Mouse (Mus musculus): ENCODE data around the gene St6gal1. TPM values are rescaled to one million over a fixed set of nuclear protein-coding genes. Genes with fewer than 3 reads are reported as not detected.

The St6gal1 gene
- total and polyA plus RNA-seq, 2 experiments from 2014 or later = 16.4 to 21.8 TPM

DNA sequence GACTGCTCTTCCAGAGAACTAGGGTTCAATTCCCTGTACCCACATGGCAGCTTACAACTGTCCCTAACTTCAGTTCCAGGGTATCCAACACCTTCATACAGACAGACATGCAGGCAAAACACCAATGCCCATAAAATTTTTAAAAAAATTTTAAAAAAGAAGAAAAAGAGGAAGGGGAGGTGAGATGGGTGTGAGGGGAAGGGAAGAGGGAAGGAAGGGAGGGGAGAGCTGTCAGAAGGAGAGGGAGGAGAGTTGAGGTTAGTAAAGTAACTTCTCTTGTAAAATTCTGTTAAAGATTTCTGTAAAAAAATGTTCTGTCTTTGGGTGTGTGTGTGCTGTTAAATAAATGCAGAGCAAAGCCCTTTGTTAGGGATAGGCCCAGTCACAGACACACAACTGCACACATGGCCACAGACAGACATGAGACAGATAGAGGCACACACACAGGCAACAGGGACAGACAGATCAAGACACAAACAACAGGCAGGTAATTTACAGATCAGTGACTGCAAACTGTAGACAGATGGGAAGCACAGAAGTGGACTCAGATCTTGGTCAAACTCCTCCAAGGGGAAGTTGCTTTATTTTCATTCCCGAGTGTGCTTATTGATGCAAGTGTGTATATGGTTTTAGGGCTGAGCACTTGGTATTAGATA lies 42.5 kb upstream of the St6gal1 start:
- Histone ChIP-seq H3K4me1 (ENCODE audit: insufficient read depth) (no peaks in the 10 kb centered on the region), H3K27me3 (ENCODE audit: insufficient read depth, low read length) (no peaks in the 10 kb centered on the region), H3K9ac (no peak overlapping the region), H3K27ac (ENCODE audit: low read depth, low read length) (no peak overlapping the region), H3K9me3 (ENCODE audit: low read length) (no peaks in the 10 kb centered on the region), H3K36me3 (ENCODE audit: insufficient read depth) (no peaks in the 10 kb centered on the region), H3K4me3 (ENCODE audit: low read depth, low read length) (no peak overlapping the region), H3K4me2 (ENCODE audit: low read depth) (no peak overlapping the region)
- no peak for TF ChIP-seq CTCF (IDR thresholded peaks at IDR 0.05; ENCODE audit: low read depth)
- ATAC-seq (no peak), DNase-seq (no peak)
- 82% methylated on average over 1 of the region's 1 CpGs for WGBS

DNA sequence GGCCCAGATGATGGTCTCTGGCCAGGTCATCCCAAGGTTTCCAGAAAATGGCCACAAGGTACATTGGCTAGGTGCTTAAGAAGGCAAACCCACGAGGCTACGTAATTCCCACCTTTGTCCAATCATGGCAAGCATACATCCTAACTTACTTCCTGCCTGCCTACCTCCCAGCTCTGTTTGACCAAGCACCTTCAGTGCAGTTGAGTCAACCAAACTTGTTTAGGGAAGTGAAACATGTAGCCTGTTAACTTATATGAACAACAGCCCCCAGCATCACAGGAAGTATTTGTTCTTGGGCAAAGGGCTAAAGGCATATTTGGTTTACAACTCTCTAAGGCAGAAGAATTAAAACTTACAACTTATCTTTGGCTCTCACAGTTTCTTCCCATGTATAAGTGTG lies 38.7 kb upstream of the St6gal1 start:
- H3K4me3 ChIP-seq (ENCODE audit: low read depth, low read length) = no peak overlapping the region
- no peak overlapping the region for H3K9ac ChIP-seq
- no peak overlapping the region for H3K4me2 ChIP-seq (ENCODE audit: low read depth)
- no peaks in the 10 kb centered on the region for H3K4me1 ChIP-seq (ENCODE audit: insufficient read depth)
- no peak overlapping the region for H3K27ac ChIP-seq (ENCODE audit: low read depth, low read length)
- ATAC-seq = no peak
- TF ChIP-seq CTCF (IDR thresholded peaks at IDR 0.05; ENCODE audit: low read depth) = no peak
- H3K36me3 ChIP-seq (ENCODE audit: insufficient read depth) = no peaks in the 10 kb centered on the region
- no peaks in the 10 kb centered on the region for H3K9me3 ChIP-seq (ENCODE audit: low read length)
- 87% methylated on average over 2 of the region's 2 CpGs for WGBS
- H3K27me3 ChIP-seq (ENCODE audit: insufficient read depth, low read length) = no peaks in the 10 kb centered on the region
- no peak for DNase-seq

DNA sequence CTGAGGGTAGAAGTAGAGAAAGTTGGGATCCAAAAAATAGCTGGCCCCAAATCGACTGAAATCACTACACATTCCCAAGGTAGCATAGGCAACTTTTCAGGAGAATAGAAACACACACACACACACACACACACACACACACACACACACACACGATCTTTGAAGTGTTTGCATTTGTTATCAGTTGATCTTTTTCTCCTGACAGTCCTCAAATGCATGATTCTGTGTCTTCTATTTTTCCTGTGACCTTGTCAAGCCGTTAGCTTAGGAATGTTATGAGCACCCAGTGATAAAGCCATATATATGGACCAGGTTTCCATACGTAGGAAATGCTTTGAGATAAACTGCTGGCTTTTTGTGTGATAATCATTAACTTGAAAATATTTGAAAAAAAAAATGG lies 38.1 kb upstream of the St6gal1 start:
- TF ChIP-seq CTCF (IDR thresholded peaks at IDR 0.05; ENCODE audit: low read depth) = no peak
- Histone ChIP-seq H3K9ac (no peak overlapping the region), H3K27ac (ENCODE audit: low read depth, low read length) (no peak overlapping the region), H3K27me3 (ENCODE audit: insufficient read depth, low read length) (no peaks in the 10 kb centered on the region), H3K36me3 (ENCODE audit: insufficient read depth) (no peaks in the 10 kb centered on the region), H3K9me3 (ENCODE audit: low read length) (no peaks in the 10 kb centered on the region), H3K4me2 (ENCODE audit: low read depth) (no peak overlapping the region), H3K4me1 (ENCODE audit: insufficient read depth) (no peaks in the 10 kb centered on the region), H3K4me3 (ENCODE audit: low read depth, low read length) (no peak overlapping the region)
- ATAC-seq (no peak), DNase-seq (no peak)
- 80% methylated on average over 4 of the region's 4 CpGs for WGBS

DNA sequence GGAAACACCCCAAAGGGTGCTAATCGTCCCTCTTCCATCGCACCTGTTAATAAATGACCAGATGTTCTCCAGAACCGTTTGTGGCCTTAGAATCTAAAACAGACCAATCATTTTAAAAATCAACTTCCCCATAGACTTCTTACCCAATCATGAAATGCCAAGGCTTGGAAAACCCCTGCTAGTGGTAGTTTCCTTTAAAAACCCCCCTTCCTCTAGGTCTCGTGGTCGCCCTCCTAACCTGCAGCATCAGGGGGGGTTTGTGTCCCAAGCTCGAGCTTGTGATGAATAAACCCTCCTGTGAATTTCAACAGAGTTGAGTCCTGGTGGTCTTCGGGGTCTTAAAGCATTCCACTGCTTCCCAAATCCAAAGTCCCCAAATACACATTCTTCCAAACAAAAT lies 36.6 kb upstream of the St6gal1 start:
- H3K4me2 ChIP-seq (ENCODE audit: low read depth) = no peak overlapping the region
- no peak for TF ChIP-seq CTCF (IDR thresholded peaks at IDR 0.05; ENCODE audit: low read depth)
- 87% methylated on average over 7 of the region's 7 CpGs for WGBS

DNA sequence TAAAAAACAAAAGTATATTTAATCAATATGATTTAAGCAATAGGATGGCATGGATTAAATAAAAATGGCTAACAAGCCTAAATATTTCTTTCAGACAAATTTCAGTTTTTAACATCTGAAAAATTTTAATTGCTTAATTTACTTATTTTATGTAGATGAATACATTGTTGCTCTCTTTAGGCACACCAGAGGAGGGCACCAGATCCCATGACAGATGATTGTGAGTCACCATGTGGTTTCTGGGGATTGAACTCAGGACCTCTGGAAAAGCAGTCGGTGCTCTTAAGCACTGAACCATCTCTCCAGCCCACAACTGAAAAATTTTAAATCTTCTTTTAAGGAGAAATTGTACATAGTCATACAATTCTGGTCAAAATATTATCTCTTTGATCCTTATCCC lies 34.9 kb upstream of the St6gal1 start:
- WGBS = 83% methylated on average over 1 of the region's 1 CpGs
- no peaks in the 10 kb centered on the region for H3K36me3 ChIP-seq (ENCODE audit: insufficient read depth)
- no peak overlapping the region for H3K27ac ChIP-seq (ENCODE audit: low read depth, low read length)
- TF ChIP-seq CTCF (IDR thresholded peaks at IDR 0.05; ENCODE audit: low read depth) = no peak
- DNase-seq = no peak
- H3K27me3 ChIP-seq (ENCODE audit: insufficient read depth, low read length) = no peaks in the 10 kb centered on the region
- H3K4me1 ChIP-seq (ENCODE audit: insufficient read depth) = no peaks in the 10 kb centered on the region
- no peak overlapping the region for H3K9ac ChIP-seq
- H3K9me3 ChIP-seq (ENCODE audit: low read length) = no peaks in the 10 kb centered on the region
- no peak overlapping the region for H3K4me2 ChIP-seq (ENCODE audit: low read depth)
- H3K4me3 ChIP-seq (ENCODE audit: low read depth, low read length) = no peak overlapping the region
- no peak for ATAC-seq

More for the DNA sequence above, 36.6 kb upstream of the St6gal1 start:
- Histone ChIP-seq H3K9me3 (ENCODE audit: low read length) (no peaks in the 10 kb centered on the region), H3K27ac (ENCODE audit: low read depth, low read length) (no peak overlapping the region), H3K4me3 (ENCODE audit: low read depth, low read length) (no peak overlapping the region), H3K36me3 (ENCODE audit: insufficient read depth) (no peaks in the 10 kb centered on the region), H3K9ac (no peak overlapping the region), H3K4me1 (ENCODE audit: insufficient read depth) (no peaks in the 10 kb centered on the region), H3K27me3 (ENCODE audit: insufficient read depth, low read length) (no peaks in the 10 kb centered on the region)
- ATAC-seq = no peak
- DNase-seq = no peak

DNA sequence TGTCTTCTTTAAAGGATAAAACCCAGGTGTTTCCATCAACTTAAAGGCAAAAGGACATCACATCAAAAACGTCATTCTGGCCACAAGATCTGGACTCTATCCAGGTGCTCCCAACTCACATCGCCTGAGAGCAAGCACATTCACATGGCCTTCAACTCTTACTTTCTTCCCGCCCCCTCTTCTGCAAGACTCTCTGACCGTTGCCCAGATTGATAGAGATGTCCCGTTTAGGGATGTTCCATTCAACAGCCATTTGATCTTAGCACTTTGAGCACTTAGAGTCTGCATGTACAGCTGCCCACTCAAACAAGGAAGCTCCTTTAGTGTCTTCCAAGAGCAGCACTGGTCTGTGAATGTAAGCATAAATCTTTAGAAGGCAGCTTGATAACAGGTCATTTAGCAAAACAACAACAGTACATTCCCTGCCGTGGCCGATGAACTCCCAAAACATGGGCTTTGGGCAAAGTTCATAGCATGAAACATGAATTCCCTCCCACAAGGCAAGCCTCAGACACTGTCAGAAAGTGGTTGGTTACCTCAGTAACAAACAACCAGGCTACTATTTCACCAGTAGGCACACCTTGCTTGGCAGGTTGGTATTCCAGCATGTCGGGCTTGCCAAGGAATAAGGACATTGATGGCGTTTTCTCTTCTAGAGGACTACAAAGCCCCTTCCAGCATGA lies 32.8 kb upstream of the St6gal1 start:
- no peak overlapping the region for H3K4me3 ChIP-seq (ENCODE audit: low read depth, low read length)
- no peaks in the 10 kb centered on the region for H3K27me3 ChIP-seq (ENCODE audit: insufficient read depth, low read length)
- no peak for TF ChIP-seq CTCF (IDR thresholded peaks at IDR 0.05; ENCODE audit: low read depth)
- H3K27ac ChIP-seq (ENCODE audit: low read depth, low read length) = no peak overlapping the region
- no peak overlapping the region for H3K9ac ChIP-seq
- DNase-seq = no peak
- no peak overlapping the region for H3K4me2 ChIP-seq (ENCODE audit: low read depth)
- no peaks in the 10 kb centered on the region for H3K9me3 ChIP-seq (ENCODE audit: low read length)
- ATAC-seq = no peak
- no peaks in the 10 kb centered on the region for H3K36me3 ChIP-seq (ENCODE audit: insufficient read depth)
- no peaks in the 10 kb centered on the region for H3K4me1 ChIP-seq (ENCODE audit: insufficient read depth)
- 88% methylated on average over 9 of the region's 9 CpGs for WGBS

DNA sequence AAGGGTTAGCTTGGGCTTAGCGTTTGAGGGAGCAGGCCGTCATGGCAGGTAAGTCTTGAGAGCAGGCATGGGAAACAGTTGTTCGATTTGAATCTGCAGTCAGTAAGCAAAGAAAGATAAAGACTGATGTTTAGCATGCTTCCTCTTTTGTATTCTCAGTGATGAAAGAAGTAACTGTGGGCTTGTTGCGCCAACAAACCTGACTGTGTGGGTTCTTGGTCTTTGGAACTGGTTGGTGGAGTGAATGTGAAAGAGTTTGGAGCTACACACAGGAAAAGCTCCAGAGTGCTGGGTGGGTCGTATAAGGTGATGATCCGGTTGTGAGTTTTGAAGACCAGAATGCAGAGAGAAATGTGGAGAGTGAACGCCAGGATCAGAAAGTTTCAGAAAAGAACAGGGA lies 28.9 kb upstream of the St6gal1 start:
- no peaks in the 10 kb centered on the region for H3K36me3 ChIP-seq (ENCODE audit: insufficient read depth)
- no peak overlapping the region for H3K4me2 ChIP-seq (ENCODE audit: low read depth)
- no peaks in the 10 kb centered on the region for H3K4me1 ChIP-seq (ENCODE audit: insufficient read depth)
- no peak for DNase-seq
- H3K9ac ChIP-seq = no peak overlapping the region
- H3K4me3 ChIP-seq (ENCODE audit: low read depth, low read length) = no peak overlapping the region
- no peak for ATAC-seq
- no peaks in the 10 kb centered on the region for H3K9me3 ChIP-seq (ENCODE audit: low read length)
- no peak for TF ChIP-seq CTCF (IDR thresholded peaks at IDR 0.05; ENCODE audit: low read depth)
- H3K27ac ChIP-seq (ENCODE audit: low read depth, low read length) = no peak overlapping the region
- 83% methylated on average over 7 of the region's 7 CpGs for WGBS
- no peaks in the 10 kb centered on the region for H3K27me3 ChIP-seq (ENCODE audit: insufficient read depth, low read length)

All from forebrain, postnatal 0 days (tissue).